Mouse (Mus musculus) midbrain, embryonic 12.5 days (tissue): ENCODE data around the gene Tst. TPM values are rescaled to one million over a fixed set of nuclear protein-coding genes. Genes with fewer than 3 reads are reported as not detected.
A peak's percentile ranks its signal among the peaks of the same experiment; 100 is the strongest.

Experiments used
- ATAC-seq: fragments of 200-750 bp; cut with Nextera tagmentation; 2 replicates; pipeline ENCODE4 v1.8.0; 2017; ENCODE audit warnings: low read depth, moderate TSS enrichment, moderate library complexity; ENCODE audit not compliant: low FRiP score
- H3K27ac ChIP-seq: fragments of 300-500 bp; sonication (generic); replicated peaks from 2 replicates; pipeline ENCODE4 v1.5.1; 2016; ENCODE audit warnings: mild to moderate bottlenecking
- H3K27me3 ChIP-seq: fragments of 300-500 bp; sonication (generic); 2 replicates; pipeline ENCODE4 v1.6.1; 2016; ENCODE audit warnings: mild to moderate bottlenecking
- H3K36me3 ChIP-seq: fragments of 300-500 bp; sonication (generic); 2 replicates; pipeline ENCODE4 v1.6.1; 2016
- H3K4me1 ChIP-seq: fragments of 300-500 bp; sonication (generic); 2 replicates; pipeline ENCODE4 v1.6.1; 2016
- H3K4me2 ChIP-seq: fragments of 300-500 bp; sonication (generic); replicated peaks from 2 replicates; pipeline ENCODE4 v1.6.1; 2016; ENCODE audit warnings: mild to moderate bottlenecking, moderate library complexity
- H3K4me3 ChIP-seq: fragments of 300-500 bp; sonication (generic); 2 replicates; pipeline ENCODE4 v1.5.1; 2016; ENCODE audit warnings: mild to moderate bottlenecking
- H3K9ac ChIP-seq: fragments of 300-500 bp; sonication (generic); replicated peaks from 2 replicates; pipeline ENCODE4 v1.6.1; 2016; ENCODE audit warnings: mild to moderate bottlenecking, moderate library complexity
- H3K9me3 ChIP-seq: fragments of 300-500 bp; sonication (generic); 2 replicates; pipeline ENCODE4 v1.6.1; 2016; ENCODE audit warnings: mild to moderate bottlenecking
- WGBS: fragments of 180-500 bp; shearing (Covaris S2); methylation state at CpG from one replicate; pipeline ENCODE4 v1.1.7; 2016; 5-methylcytosine and 5-hydroxymethylcytosine counted together
- polyA plus RNA-seq: library from polyadenylated mRNA; unstranded; fragments of >200 nt; fragmentation: Nextera tagmentation; extraction: Ambion mirVana; gene quantifications from 2 replicates; pipeline ENCODE4 v1.2.1, GENCODE M21; 2016

Tst gene
- polyA plus RNA-seq: 4.9 and 5.5 TPM in 2 replicates

DNA sequence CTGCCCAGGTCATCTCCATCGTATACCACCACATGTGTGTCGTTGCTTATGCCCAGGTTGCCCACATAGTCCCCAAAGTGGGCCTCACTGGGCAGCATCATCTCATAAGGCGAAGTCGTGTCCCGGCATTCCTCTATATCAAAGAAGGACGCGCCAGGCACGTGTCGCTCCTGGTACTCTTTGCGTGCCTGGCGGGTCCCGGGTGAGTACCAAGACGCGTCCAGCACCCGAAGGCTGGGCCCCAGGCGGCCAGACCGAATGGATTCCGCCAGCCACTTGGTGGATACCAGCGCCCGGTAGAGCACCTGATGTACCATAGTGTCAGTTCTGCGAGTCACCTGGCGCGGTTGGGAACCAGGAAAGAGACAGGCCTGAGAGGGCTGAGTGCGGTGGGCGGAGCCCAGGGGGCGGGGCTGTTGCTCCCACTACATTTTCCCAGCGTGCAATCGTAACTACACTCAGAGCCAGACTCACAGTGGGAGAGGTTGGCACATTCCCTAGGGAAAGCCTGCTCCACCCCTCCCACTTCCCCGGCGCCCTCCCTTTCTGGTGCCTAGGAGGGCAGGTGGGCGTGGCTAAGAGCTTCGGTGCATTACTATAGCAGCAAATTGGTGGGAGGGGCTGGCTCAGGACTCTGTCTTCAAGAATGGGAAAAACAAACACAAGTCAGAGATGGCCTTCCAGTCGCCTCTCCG, at the start of gene Tst:
Gene Tst, minus strand, starts transcription at position 391 of the 695 bp plus-strand sequence.
- peak; percentile 70 for ATAC-seq
- H3K36me3 ChIP-seq: no peaks in the 10 kb centered on the region
- no peaks in the 10 kb centered on the region for H3K9me3 ChIP-seq
- peaks cover 39% of the 10 kb centered on the region for H3K4me1 ChIP-seq
- H3K4me2 ChIP-seq: peak within 1 kb of the TSS; percentile 79
- WGBS: 2% methylated on average over 34 of the region's 34 CpGs
- peaks cover 41% of the 10 kb centered on the region for H3K27me3 ChIP-seq
- peak within 1 kb of the TSS; percentile 86 for H3K27ac ChIP-seq
- peak within 1 kb of the TSS; percentile 72 for H3K9ac ChIP-seq
- H3K4me3 ChIP-seq: peak within 1 kb of the TSS; percentile 58

DNA sequence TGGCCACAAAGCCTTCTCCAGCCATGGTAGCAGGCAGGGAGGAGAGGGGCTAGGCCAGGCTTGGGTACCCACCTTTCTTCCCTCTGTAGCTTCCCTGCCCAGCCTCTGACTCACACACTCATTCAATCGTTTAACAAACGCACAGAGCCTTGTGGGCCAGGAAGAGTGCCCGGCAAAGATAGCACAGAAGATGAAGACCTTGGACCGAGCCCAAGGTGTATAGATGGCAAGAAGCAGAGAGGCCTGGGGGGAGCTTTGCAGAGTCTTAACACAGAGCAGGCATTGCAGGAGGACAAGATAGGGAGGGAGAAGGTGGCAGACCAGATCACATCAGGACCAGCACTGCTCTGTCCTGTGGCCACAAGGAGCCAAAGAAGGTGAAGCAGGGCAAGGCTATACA, 49.5 kb upstream of the Tst start:
- 83% methylated on average over 4 of the region's 4 CpGs for WGBS

DNA sequence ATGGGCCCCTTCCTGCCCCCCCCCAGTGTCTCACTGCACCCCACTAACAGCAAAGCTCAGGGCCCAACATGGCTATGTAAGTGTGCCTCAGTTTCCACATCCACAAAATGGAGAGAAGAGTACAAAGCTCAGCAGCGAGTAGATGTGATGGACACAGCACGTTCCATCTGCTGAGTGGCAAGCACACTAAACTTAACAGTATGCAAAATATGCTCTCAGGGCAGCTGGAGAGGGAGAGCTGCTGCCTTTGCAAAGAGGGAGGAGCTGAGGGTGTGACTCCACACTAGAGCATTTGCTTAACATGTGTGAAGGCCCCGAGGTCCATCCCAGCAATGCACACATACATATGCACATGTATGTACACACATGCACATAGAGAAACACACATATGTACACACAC, 47.2 kb upstream of the Tst start:
- H3K4me2 ChIP-seq: no peak overlapping the region
- no peak overlapping the region for H3K27ac ChIP-seq
- H3K4me1 ChIP-seq: peaks cover 12% of the 10 kb centered on the region; the same call in 1 of the 2 replicates
- H3K27me3 ChIP-seq: no peaks in the 10 kb centered on the region
- no peaks in the 10 kb centered on the region for H3K36me3 ChIP-seq
- no peak overlapping the region for H3K4me3 ChIP-seq
- H3K9me3 ChIP-seq: no peaks in the 10 kb centered on the region
- no peak overlapping the region for H3K9ac ChIP-seq
- WGBS: 92% methylated on average over 3 of the region's 3 CpGs
- no peak for ATAC-seq

More for the DNA sequence above, 49.5 kb upstream of the Tst start:
- Histone ChIP-seq H3K4me3 (no peak overlapping the region), H3K9me3 (no peaks in the 10 kb centered on the region), H3K4me2 (no peak overlapping the region), H3K27me3 (no peaks in the 10 kb centered on the region), H3K9ac (no peak overlapping the region), H3K4me1 (peaks cover 5% of the 10 kb centered on the region; the same call in 1 of the 2 replicates), H3K27ac (no peak overlapping the region), H3K36me3 (no peaks in the 10 kb centered on the region)
- no peak for ATAC-seq

DNA sequence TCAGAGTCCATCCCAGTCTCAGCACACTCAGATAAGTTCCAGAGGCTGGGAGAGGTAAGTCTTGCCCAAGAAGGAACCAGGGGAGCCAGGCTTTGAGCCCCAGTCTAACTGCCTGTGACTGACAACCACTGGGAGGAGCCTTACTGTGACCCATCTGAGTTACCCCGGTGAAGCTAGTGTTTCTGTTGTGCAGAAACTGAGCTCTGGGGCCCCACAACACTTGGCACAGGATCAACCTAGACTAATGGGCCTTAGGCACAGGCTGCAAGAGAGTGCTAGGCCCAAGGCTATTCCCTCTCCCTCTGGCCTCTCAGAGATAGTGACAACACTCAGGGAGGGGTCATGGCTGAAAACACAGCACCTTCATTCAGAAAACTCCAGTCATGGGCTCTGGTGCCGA, 45.5 kb upstream of the Tst start:
- 87% methylated on average over 2 of the region's 2 CpGs for WGBS
- Histone ChIP-seq H3K4me1 (peaks cover 13% of the 10 kb centered on the region; the same call in 1 of the 2 replicates), H3K27ac (no peak overlapping the region)

DNA sequence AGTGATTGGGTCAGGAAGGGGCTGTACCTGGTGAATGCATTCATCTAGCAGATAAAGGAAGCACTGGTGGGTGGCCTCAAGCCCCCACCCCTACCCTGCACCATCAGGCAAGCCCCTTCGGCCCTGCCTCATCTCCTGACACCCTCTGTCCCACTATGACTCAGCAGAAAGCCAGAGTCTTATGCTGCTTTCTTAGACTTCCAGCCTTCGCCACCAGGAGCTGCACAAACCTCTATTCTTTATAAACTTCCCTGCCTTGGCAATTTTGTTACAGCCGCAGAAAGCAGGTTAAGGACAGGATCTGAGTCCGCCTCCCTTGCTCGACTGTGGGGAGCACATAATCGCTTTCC, 44.7 kb upstream of the Tst start:
- no peak overlapping the region for H3K4me3 ChIP-seq
- 88% methylated on average over 6 of the region's 6 CpGs for WGBS
- H3K4me2 ChIP-seq: no peak overlapping the region
- H3K27me3 ChIP-seq: no peaks in the 10 kb centered on the region
- H3K9me3 ChIP-seq: no peaks in the 10 kb centered on the region
- H3K9ac ChIP-seq: no peak overlapping the region
- H3K36me3 ChIP-seq: no peaks in the 10 kb centered on the region
- no peak for ATAC-seq
- H3K4me1 ChIP-seq: peaks cover 13% of the 10 kb centered on the region; the same call in 1 of the 2 replicates
- H3K27ac ChIP-seq: no peak overlapping the region

More for the DNA sequence above, 45.5 kb upstream of the Tst start:
- no peaks in the 10 kb centered on the region for H3K27me3 ChIP-seq
- H3K9ac ChIP-seq: no peak overlapping the region
- H3K9me3 ChIP-seq: no peaks in the 10 kb centered on the region
- no peak overlapping the region for H3K4me3 ChIP-seq
- no peaks in the 10 kb centered on the region for H3K36me3 ChIP-seq
- no peak overlapping the region for H3K4me2 ChIP-seq
- no peak for ATAC-seq

DNA sequence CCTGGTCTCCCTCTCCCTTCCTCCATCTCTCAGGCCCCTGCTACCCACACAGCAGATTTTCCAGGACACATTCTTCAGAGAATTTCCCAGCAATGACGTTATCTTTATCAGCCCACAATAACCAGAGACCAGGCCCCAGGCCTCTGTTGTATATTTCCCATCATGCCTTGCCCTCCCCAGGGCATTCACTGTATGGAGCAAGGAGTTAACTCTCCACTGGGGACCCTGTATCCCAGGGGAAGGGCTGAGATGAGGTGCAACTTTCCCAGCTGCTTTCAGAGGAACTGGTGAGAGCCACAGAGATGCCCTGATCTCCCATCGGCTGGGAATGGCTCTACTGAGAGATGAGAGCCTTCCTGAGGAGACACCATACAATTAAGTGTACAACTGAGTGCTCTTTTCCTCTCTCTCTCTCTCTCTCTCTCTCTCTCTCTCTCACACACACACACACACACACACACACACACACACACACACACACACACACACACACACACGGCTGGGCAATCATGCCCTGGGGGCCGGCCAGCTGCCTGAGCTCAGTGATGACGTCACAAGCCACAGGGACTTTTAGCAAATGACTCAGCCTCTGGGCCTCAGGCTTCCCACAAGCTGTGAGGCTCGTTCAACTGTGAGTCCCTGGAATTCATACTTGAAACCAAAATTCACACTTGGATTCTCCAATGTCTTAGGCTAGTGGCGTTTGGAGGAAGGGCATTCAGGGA, 44.1 kb upstream of the Tst start:
- no peaks in the 10 kb centered on the region for H3K27me3 ChIP-seq
- WGBS: 51% methylated on average over 7 of the region's 7 CpGs
- H3K4me3 ChIP-seq: no peak overlapping the region
- peaks cover 13% of the 10 kb centered on the region; the same call in 1 of the 2 replicates for H3K4me1 ChIP-seq
- H3K36me3 ChIP-seq: no peaks in the 10 kb centered on the region
- ATAC-seq: no peak
- no peak overlapping the region for H3K4me2 ChIP-seq
- H3K9ac ChIP-seq: no peak overlapping the region
- no peaks in the 10 kb centered on the region for H3K9me3 ChIP-seq
- H3K27ac ChIP-seq: no peak overlapping the region; the same call in 1 of the 2 replicates

DNA sequence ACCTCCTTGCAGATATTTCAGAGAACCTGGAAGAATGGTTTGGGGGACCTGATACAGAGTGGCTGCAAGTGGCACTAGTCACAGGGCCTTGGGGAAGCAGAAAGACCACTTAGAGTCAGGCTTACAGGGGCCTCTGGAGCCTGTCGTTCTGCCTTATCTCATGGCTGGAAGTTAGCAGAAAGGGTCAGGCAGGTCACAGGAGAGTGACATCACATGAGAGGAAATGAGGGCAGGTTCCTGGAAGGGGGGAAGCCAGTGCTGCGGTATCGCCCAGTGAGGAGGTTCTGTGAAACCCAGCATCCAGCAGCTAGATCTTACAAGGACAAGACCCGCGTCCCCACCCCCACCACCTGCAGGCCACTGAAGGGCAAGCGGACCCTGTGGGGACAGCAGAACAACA, 43.4 kb upstream of the Tst start:
- no peaks in the 10 kb centered on the region for H3K9me3 ChIP-seq
- WGBS: 68% methylated on average over 6 of the region's 6 CpGs
- no peak overlapping the region; the same call in 1 of the 2 replicates for H3K27ac ChIP-seq
- no peak overlapping the region for H3K4me3 ChIP-seq
- no peak for ATAC-seq
- no peaks in the 10 kb centered on the region for H3K27me3 ChIP-seq
- peaks cover 13% of the 10 kb centered on the region; the same call in 1 of the 2 replicates for H3K4me1 ChIP-seq
- H3K4me2 ChIP-seq: no peak overlapping the region
- no peaks in the 10 kb centered on the region for H3K36me3 ChIP-seq
- H3K9ac ChIP-seq: no peak overlapping the region

DNA sequence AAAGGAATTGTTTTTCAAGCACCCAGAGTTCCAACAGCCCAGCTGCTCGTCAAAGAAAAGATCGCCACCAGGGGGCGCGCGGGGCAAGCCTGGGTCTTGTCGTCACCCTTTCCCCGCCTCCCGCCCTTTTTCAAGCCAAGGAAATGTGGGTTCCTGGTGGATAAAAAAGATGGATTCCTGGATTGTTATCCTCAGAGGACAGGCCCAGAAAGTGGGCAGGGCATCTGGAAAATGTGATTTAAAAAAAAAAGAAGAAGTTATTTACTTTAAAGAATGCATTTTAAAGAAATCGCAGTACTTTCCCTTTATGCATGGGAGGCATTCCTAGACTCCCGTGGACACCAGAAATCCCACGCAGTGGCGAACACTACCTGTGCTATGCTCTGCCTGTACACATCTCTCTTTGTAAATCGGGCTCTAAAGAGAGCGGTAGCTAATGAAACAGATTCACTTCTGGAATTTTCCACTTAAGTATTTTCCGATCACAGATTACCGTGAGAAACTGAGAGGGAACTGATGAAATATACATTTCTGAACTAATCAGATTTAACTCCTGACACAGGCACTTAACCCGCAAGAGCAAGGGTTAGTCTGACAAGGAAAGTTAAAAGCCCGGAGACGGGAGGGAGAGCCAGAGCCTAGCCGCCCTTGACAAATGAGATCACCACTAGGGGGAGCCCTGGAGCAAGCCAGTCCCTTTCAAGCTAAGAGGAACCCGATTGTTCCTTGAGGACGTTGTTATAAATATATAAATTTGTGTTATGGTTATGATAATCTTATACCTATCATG, 42.2 kb upstream of the Tst start:
- H3K9me3 ChIP-seq: no peaks in the 10 kb centered on the region
- H3K27ac ChIP-seq: peak overlapping the region; percentile 68
- no peaks in the 10 kb centered on the region for H3K36me3 ChIP-seq
- no peaks in the 10 kb centered on the region for H3K27me3 ChIP-seq
- H3K4me1 ChIP-seq: peaks cover 13% of the 10 kb centered on the region; the same call in 1 of the 2 replicates
- peak overlapping the region; percentile 27 for H3K4me3 ChIP-seq
- WGBS: 2% methylated on average over 22 of the region's 22 CpGs
- peak overlapping the region; percentile 56 for H3K4me2 ChIP-seq
- ATAC-seq: peak; percentile 32; the same call in 1 of the 2 replicates
- H3K9ac ChIP-seq: peak overlapping the region; percentile 34

DNA sequence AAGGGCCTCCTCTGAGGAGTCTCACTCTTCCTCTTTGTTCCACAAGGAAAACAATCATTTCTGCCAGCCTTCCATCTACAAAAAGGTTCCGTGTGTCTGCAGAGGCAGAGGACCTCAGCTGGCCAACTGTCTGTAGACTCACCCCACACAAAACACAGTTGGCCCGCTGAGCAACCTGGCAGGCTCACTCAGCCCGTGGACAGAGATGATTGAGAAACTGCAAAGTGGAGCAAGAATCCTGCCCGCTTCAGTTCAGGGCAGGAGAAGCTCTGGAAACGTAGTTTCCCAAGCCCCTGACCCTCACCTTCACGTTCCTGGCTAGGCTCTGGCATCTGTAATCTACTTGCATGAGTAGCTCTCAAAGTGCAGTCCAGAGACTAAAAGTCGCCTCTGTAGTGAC, 41.4 kb upstream of the Tst start:
- Histone ChIP-seq H3K4me3 (no peak overlapping the region), H3K27ac (no peak overlapping the region), H3K9me3 (no peaks in the 10 kb centered on the region), H3K9ac (0 out of 2 replicates have a peak overlapping the region, but pooled peaks have one; percentile 2), H3K36me3 (no peaks in the 10 kb centered on the region), H3K4me2 (no peak overlapping the region), H3K4me1 (peaks cover 13% of the 10 kb centered on the region; the same call in 1 of the 2 replicates), H3K27me3 (no peaks in the 10 kb centered on the region)
- no peak for ATAC-seq
- WGBS: 31% methylated on average over 7 of the region's 7 CpGs

DNA sequence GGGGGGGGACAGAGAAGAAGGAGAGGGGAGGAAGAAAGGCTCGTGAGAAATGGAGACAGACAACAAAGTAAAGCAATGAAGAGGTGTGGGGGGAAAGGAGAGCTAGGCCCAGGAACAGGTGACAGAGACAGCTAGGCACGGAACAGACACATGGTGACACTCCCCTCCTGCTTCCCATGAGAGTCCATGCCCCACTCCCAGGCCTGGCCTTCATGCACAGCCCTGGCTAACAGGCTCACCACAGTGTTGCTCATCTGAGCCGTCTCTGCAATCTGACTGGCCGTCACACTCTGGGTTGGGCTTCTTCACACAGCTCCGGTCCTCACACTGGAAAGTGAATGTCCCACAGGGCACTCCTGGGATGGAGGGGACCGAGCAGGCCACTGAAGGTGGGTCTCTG, 38.1 kb upstream of the Tst start:
- H3K36me3 ChIP-seq: no peaks in the 10 kb centered on the region
- H3K27ac ChIP-seq: no peak overlapping the region
- H3K27me3 ChIP-seq: no peaks in the 10 kb centered on the region
- no peaks in the 10 kb centered on the region for H3K9me3 ChIP-seq
- no peak overlapping the region for H3K4me3 ChIP-seq
- H3K4me1 ChIP-seq: peaks cover 3% of the 10 kb centered on the region; the same call in 1 of the 2 replicates
- WGBS: 57% methylated on average over 6 of the region's 6 CpGs
- no peak overlapping the region for H3K4me2 ChIP-seq
- ATAC-seq: no peak
- no peak overlapping the region for H3K9ac ChIP-seq

DNA sequence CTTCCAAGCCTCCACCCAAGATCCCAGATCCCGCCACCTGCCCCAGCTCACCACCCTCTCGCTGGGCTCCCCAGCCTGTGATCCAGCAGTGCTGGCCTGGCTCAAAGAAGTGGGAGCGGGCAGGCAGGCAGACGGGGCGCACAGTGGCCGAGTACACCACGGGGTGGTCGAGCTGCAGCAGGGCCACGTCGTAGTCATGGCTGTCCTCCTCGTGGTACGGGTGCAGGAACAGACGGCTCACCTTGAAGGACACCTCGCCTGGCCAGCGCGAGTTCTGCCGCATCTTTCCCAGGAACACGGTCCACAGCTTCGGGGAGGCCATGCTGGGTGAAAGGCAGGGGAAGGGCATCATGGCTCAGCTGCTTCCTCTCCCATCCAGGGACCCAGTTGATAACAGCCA, 36.5 kb upstream of the Tst start:
- Histone ChIP-seq H3K4me2 (no peak overlapping the region), H3K36me3 (no peaks in the 10 kb centered on the region), H3K27me3 (0 out of 2 replicates have a peak, but pooled peaks cover 7% of the 10 kb centered on the region), H3K9me3 (no peaks in the 10 kb centered on the region), H3K4me1 (peaks cover 8% of the 10 kb centered on the region), H3K9ac (no peak overlapping the region), H3K27ac (no peak overlapping the region), H3K4me3 (no peak overlapping the region)
- 91% methylated on average over 19 of the region's 19 CpGs for WGBS
- no peak for ATAC-seq
